Mouse (Mus musculus) mature B cell (primary cell): Measurements from ENCODE around the gene Twf2.

Source experiments
- in situ Hi-C: fragments of 300-500 bp; cut with MboI; formaldehyde crosslinking; loops from 2 replicates; pipeline ENCODE4 v1.14.3; 2019

Gene Twf2

GRCm38 (mm10) chr9:106211680-106212593 is 9.0 kb downstream of the Twf2 start:
- in situ Hi-C loops = no loop called here

DNA sequence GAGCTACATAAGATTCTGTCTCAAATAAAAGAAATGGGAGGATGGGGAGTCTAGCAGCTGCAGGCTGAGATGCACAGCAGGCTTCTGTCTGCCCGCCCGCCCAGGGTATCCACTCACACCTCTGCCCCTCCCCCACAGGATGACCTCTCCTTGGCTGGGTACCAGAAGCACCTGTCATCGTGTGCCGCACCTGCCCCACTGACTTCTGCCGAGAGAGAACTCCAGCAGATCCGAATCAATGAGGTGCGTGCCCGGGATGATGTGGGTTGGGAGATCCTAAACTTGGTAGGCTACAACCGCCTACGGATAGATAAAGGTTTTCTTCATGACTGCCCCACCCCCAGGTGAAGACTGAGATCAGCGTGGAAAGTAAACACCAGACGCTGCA is 9.7 kb downstream of the Twf2 start:
- in situ Hi-C loops = no loop called here

GRCm38 (mm10) chr9:106215341-106216125 is 12.6 kb downstream of the Twf2 start:
- in situ Hi-C loops = no loop called here

DNA sequence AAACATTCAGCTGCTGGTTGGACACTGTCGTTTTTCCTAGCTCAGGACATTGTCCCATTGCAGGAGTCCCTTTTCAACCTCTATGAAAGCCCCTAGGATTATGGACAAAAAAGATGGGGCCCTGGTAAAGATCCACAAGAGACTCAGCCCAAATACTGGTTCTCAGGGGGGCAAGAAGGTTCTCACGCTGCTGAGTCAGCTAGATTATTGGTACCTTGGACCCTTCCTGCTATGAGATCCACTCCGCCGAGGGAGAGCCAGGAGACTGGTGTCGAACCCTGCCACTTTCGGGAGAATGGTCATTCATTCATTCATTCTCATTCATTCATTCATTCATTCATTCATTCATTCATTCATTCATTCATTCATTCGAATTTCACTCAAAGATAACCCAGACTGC is 14.1 kb downstream of the Twf2 start:
- in situ Hi-C loops = no loop called here

DNA sequence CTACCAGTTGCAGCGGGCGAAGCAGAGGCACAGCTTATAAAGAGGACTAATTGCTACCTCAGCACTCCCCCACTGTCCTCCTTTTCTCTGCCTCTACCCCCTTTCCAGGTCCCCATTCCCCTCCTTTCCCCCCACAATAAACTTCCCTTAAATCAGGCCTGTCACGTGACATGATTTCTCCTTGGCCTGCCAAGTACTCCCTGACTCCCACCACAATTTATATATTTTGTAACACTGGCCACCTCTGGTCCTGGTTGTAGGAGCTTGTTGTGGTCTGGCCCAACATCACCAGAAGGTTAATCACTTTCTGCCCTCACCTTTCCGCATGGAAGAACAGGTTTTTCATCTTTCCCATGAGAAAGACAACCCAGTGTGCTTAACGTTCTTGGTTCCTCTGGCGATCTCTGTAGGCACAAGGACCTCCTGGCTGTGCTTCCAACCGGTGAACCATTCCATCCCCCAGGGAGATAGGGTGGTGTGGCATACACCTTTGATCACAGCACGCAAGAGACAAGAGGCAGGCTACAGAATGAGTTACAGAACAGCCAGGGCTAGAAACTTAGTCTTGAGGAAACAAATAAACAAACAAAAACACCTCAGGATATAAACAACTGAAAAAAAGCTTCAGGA is 18.1 kb downstream of the Twf2 start:
- in situ Hi-C loops = no loop called here

GRCm38 (mm10) chr9:106222261-106222851 is 19.4 kb downstream of the Twf2 start, which contains the start of gene Tlr9:
Gene Tlr9 (plus strand): TSS chr9:106222598.
- in situ Hi-C loops = no loop called here

GRCm38 (mm10) chr9:106222994-106223393 is 20.1 kb downstream of the Twf2 start:
- in situ Hi-C loops = no loop called here

- in situ Hi-C loops = no loop called here
Measured at GRCm38 (mm10) chr9:106225469-106226150, 22.7 kb downstream of the Twf2 start.

DNA sequence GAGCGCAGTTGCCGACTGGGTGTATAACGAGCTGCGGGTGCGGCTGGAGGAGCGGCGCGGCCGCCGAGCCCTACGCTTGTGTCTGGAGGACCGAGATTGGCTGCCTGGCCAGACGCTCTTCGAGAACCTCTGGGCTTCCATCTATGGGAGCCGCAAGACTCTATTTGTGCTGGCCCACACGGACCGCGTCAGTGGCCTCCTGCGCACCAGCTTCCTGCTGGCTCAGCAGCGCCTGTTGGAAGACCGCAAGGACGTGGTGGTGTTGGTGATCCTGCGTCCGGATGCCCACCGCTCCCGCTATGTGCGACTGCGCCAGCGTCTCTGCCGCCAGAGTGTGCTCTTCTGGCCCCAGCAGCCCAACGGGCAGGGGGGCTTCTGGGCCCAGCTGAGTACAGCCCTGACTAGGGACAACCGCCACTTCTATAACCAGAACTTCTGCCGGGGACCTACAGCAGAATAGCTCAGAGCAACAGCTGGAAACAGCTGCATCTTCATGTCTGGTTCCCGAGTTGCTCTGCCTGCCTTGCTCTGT is 23.3 kb downstream of the Twf2 start:
- in situ Hi-C loops = no loop called here

- in situ Hi-C loops = no loop called here
Measured at GRCm38 (mm10) chr9:106227790-106228429, 25.0 kb downstream of the Twf2 start.

DNA sequence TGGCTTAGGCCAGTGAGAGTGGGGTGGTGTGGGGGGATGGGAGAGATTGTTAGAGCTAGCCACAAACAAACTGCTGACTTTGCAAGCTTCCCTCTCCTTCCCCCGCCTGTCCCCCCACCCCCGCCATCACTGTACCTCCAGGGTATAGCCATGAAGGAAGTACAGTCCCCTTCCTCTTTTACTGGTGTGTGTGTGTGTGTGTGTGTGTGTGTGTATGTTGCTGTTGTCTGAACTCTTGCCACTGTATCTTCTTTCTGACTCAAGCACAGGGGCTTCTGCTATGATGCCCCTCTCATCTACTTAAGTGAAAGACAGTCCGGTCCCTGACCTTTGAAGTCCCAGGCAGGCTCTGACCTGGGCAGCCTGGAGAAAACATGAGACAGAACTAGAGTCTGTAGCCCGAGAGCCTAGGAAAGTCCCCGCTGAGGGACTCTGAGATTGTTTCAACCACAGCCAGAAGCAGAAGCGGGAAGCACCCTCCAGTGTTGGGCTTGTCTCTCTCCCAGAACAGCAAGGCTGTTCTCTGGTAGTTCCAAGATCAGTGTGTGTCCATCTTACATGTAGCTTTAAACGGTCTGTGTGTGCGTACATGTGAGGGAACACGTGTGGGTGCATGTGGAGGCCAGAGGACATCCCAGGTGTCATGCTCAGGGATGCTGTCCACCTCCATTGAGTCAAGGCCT is 27.3 kb downstream of the Twf2 start:
- in situ Hi-C loops = no loop called here

- in situ Hi-C loops = no loop called here
Measured at GRCm38 (mm10) chr9:106230734-106231106, 27.8 kb downstream of the Twf2 start.

DNA sequence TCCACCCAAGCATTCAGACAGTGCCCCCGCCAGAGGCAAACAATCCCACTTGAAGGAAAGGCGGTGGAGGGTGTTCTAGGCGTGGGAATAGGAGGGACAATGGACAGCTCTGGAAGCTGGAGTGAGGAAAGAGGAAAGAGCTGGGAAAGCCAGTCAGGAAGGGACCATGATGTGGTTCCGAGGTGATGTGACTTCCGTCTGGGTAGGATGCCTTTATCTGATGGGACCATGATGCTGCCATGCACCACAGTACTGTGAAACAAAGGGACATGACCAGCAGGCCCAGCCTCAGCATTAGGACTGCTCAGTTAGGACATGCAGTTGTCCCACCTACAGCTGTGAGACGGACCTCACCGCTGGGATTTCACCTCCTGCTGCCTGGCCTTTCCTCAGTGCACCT is 28.3 kb downstream of the Twf2 start:
- in situ Hi-C loops = no loop called here

DNA sequence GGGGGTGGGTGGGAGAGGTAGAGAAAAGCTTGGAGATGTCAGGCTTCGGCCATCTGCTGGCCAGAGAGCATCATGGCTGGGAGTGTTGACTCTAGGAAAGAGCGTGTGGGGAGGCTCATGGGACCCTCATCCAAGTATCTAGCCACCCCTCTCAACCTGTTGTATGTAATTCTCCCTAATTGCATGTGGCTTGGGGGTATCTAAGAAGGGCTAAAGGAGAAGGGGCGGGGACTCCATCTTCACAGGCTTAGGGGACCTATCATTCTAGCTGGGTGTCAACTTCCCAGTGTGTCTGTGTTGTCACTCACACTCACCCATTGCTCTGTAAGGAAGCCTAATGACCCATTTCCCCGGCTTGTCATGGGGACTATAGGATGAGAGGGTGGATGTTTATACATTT is 28.9 kb downstream of the Twf2 start:
- in situ Hi-C loops = no loop called here

DNA sequence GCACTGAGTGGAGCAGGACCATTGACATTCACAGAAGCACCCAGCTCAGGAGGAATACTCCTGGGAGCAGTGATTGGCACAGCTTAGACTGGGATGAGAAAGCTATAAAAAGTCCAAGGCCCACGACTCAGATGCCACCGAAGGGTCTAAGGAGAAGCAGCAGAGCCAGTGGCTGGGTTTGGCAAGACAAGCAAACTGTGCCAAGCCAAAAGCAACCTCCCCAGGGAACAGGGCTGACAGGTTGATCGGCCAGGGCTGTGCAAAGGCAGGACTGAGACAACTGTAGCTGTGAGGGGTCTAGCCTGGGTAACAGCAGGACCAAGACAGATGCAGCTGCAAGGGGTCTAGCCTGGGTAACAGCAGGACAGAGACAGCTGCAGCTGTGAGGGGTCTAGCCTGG is 30.0 kb downstream of the Twf2 start:
- in situ Hi-C loops = no loop called here

- in situ Hi-C loops = no loop called here
Measured at GRCm38 (mm10) chr9:106233953-106234352, 31.0 kb downstream of the Twf2 start.

DNA sequence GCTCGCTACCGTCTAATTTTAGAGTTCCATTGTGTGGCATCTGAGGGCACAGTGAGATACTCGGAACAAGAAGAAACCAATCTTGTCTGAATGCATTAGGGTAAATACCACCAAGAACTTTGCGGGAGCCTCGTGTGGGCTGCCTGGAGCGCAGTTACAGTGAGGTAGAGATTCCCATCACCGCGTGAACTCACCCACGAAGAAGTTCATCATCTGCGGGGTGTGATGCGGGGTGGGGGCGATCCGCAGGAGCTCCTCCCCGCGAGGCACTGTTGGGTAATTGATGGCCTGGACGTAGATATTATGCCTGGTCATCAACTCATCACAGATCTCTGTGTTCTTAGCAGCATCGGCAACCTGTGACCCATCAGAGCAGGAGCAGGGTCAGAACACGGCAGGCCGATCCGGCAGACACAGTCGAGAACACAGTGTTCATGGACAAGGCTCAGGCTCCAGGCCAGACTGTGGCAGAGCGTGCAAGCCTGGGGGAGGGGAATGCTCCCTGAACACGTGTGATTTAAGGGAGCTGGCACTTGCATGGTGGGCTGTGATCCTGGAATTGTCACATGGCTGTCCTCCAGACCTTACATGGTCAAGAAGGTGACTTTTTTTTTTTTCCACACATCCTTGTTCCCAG is 32.4 kb downstream of the Twf2 start:
- in situ Hi-C loops = no loop called here

DNA sequence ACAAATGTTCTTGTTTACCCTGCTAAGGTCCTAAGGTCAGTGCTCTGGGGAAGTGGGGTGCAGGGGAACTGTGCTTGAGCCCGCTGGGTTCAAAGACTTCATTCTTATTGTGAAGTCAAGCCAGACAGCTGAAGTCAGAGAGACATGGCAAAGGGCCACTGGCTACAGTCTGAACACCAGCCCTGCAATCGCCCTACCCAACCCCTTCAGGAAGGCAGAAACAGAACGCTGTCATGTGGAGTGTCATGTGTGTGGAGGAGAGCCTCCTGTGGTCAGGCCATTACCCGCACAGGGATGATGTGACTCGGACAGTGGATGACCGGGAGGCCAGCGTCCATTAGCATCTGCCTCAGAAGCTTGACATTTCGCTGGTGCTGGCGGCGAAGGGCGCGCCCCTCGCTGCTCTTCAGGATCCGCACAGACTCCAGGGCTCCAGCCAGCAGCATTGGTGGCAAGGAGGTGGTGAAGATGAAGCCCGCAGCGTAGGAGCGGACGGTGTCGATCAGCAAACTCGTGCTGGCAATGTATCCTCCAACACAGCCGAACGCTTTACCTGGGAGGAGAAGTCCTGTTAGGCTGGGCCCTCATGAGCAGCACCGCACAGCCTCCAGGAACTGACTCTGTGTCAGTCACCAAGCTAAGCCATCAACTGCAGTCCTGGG is 33.4 kb downstream of the Twf2 start:
- in situ Hi-C loops = no loop called here

- in situ Hi-C loops = no loop called here
Measured at GRCm38 (mm10) chr9:106236818-106237211, 33.9 kb downstream of the Twf2 start.
